Mouse (Mus musculus) midbrain, embryonic 15.5 days (tissue): ENCODE data around the gene Tmprss15. TPM values are rescaled to one million over a fixed set of nuclear protein-coding genes. Genes with fewer than 3 reads are reported as not detected.

Experiments used
- ATAC-seq: fragments of 200-750 bp; cut with Nextera tagmentation; replicated peaks from 2 replicates; pipeline ENCODE4 v1.8.0; 2017; ENCODE audit warnings: moderate TSS enrichment
- H3K27ac ChIP-seq: fragments of 300-500 bp; sonication (generic); 2 replicates; pipeline ENCODE4 v1.5.1; 2015; ENCODE audit warnings: mild to moderate bottlenecking, inconsistent platforms
- H3K27me3 ChIP-seq: fragments of 300-500 bp; sonication (generic); replicated peaks from 2 replicates; pipeline ENCODE4 v1.6.1; 2015; ENCODE audit warnings: inconsistent platforms
- H3K36me3 ChIP-seq: fragments of 300-500 bp; sonication (generic); replicated peaks from 2 replicates; pipeline ENCODE4 v1.6.1; 2015; ENCODE audit warnings: inconsistent platforms
- H3K4me1 ChIP-seq: fragments of 300-500 bp; sonication (generic); 2 replicates; pipeline ENCODE4 v1.6.1; 2015; ENCODE audit warnings: inconsistent platforms
- H3K4me2 ChIP-seq: fragments of 300-500 bp; sonication (generic); 2 replicates; pipeline ENCODE4 v1.6.1; 2015; ENCODE audit warnings: inconsistent platforms, mild to moderate bottlenecking, moderate library complexity
- H3K4me3 ChIP-seq: fragments of 300-500 bp; sonication (generic); 2 replicates; pipeline ENCODE4 v1.5.1; 2015; ENCODE audit warnings: mild to moderate bottlenecking, inconsistent platforms
- H3K9ac ChIP-seq: fragments of 300-500 bp; sonication (generic); 2 replicates; pipeline ENCODE4 v1.6.1; 2015; ENCODE audit warnings: mild to moderate bottlenecking, inconsistent platforms
- H3K9me3 ChIP-seq: fragments of 300-500 bp; sonication (generic); 2 replicates; pipeline ENCODE4 v1.6.1; 2016; ENCODE audit warnings: inconsistent platforms
- WGBS: fragments of 180-500 bp; shearing (Covaris S2); methylation state at CpG from one replicate; pipeline ENCODE4 v1.1.7; 2015; ENCODE audit warnings: mixed read lengths; 5-methylcytosine and 5-hydroxymethylcytosine counted together
- polyA plus RNA-seq: library from polyadenylated mRNA; unstranded; fragments of >200 nt; fragmentation: Nextera tagmentation; extraction: Ambion mirVana; gene quantifications from 2 replicates; pipeline ENCODE4 v1.2.1, GENCODE M21; 2015

Gene Tmprss15
- polyA plus RNA-seq, 1 experiment from 2014 or later: not detected

DNA sequence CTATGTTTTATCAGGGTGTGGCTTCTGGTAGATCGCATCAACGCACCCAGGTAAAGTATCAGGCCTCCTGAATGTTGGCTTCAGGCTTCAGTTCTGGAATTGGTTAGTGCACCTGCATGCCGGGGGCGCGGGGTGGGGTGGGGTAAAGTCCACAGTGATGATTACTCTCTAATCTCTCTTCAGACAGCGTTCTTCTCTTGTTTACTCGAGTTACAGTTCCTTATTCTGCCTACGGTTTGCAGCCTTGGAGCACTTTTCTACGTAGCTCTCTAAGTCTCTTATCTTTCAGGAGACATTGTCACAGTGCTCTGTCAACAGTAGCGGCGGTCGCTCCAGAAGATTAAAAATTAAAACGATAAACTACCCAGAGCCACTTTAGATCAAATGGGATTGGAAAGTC is 116.8 kb downstream of the Tmprss15 start:
- Histone ChIP-seq H3K36me3 (no peaks in the 10 kb centered on the region), H3K27ac (no peak overlapping the region), H3K9me3 (no peaks in the 10 kb centered on the region), H3K4me2 (no peak overlapping the region), H3K4me1 (0 out of 2 replicates have a peak, but pooled peaks cover 3% of the 10 kb centered on the region), H3K27me3 (no peaks in the 10 kb centered on the region), H3K9ac (no peak overlapping the region), H3K4me3 (no peak overlapping the region)
- ATAC-seq: no peak
- 87% methylated on average over 13 of the region's 13 CpGs for WGBS

DNA sequence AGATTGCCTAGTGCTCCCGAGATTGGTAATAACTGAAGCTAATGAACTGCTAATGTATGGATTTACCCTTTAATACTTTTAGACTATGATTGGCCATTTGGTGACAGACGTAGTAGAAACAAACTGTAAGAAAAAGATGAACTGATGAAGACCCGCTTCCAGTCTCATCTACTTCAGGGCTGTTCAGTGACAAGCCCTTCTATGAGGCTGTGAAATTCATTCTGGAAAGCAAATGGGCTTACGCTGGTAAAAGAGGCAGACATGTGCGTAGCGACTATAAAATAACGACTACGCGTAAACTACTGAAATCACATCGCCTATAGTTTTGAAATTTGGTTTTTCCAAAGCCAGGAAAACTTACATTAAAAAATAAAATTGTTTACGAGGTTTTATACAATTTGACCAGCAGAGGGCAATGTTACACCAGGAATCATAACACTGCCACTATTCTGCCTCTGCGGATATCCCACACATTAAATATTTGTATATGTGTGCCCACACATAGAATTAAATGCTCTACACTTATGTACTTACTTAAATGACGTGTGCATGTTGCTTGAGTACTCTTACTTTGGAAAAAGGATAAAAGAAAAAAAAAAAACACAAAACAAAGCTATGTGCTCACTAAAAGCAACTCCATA is 121.7 kb downstream of the Tmprss15 start:
- Histone ChIP-seq H3K4me2 (no peak overlapping the region), H3K9me3 (no peaks in the 10 kb centered on the region), H3K27ac (no peak overlapping the region), H3K9ac (no peak overlapping the region), H3K36me3 (no peaks in the 10 kb centered on the region), H3K4me1 (no peaks in the 10 kb centered on the region), H3K27me3 (no peaks in the 10 kb centered on the region), H3K4me3 (no peak overlapping the region)
- ATAC-seq: no peak; the same call in 1 of the 2 replicates
- WGBS: 34% methylated on average over 13 of the region's 13 CpGs

DNA sequence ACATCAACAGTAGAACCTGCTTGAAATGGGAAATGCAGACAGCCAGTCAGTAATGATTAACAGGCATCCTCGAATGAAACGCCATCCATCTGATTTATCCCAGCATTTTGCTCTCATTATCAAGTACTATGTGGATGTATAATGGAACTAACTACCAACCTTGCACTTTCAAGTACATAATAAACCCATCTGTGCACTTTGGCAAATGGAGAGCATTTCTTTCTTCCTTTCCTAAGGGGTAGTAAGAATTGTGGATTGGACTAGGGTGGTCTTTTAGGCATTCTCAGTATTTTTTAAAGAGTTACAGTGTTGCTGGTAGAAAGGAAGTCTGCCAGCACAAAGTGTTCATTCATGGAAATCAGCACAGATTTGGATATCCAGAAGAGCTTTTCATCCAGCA is 133.5 kb downstream of the Tmprss15 start:
- H3K27me3 ChIP-seq: no peaks in the 10 kb centered on the region
- H3K4me3 ChIP-seq: no peak overlapping the region
- no peak overlapping the region for H3K9ac ChIP-seq
- H3K4me1 ChIP-seq: no peaks in the 10 kb centered on the region
- no peaks in the 10 kb centered on the region for H3K36me3 ChIP-seq
- no peak overlapping the region for H3K27ac ChIP-seq
- ATAC-seq: no peak
- whole genome bisulfite sequencing: 80% methylated on average over 2 of the region's 2 CpGs
- no peak overlapping the region for H3K4me2 ChIP-seq
- no peaks in the 10 kb centered on the region for H3K9me3 ChIP-seq

DNA sequence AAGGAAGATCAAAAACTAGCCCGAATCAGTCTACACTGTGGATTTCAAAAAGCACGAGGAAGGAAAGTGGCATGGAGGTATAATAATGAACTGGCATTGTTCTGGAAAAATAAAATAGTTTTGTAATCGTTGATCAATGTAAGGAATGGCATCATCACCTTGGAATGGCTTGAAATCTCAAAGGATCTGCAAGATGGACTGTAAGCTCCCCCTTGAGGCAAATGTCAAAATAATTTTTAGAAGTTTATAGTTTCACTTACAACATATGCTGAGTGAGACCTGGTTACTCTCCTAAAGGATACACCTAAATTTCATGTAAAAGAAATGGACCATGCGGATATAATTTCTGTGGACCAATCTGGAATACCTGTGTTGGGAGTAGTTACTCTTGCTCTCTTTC is 140.5 kb downstream of the Tmprss15 start:
- Histone ChIP-seq H3K4me3 (no peak overlapping the region), H3K4me2 (no peak overlapping the region), H3K4me1 (no peaks in the 10 kb centered on the region), H3K9me3 (no peaks in the 10 kb centered on the region), H3K27ac (no peak overlapping the region), H3K9ac (no peak overlapping the region), H3K36me3 (no peaks in the 10 kb centered on the region), H3K27me3 (no peaks in the 10 kb centered on the region)
- WGBS: 82% methylated on average over 4 of the region's 4 CpGs
- no peak for ATAC-seq

DNA sequence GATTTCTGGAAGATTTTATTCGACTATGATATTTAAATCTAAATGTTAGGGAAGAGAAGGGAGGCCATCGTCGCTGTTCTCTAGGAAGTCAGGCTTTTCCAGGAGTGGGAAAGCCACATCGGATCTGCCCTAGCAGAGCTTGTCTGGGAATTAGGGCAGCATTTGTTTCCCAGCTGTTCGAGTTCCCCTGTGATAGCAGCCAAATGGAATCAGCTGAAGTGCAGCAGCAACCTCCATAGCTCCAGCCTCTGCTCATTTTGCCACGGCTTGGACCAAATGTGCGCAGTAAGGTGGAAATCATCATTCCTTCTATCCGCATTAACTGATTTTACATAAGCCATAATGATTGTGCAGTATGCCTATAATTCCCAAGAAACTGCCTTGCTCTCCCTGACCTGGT is 153.1 kb downstream of the Tmprss15 start:
- ATAC-seq: no peak
- no peaks in the 10 kb centered on the region for H3K36me3 ChIP-seq
- no peak overlapping the region for H3K27ac ChIP-seq
- H3K4me3 ChIP-seq: no peak overlapping the region
- no peaks in the 10 kb centered on the region for H3K4me1 ChIP-seq
- H3K9me3 ChIP-seq: no peaks in the 10 kb centered on the region
- H3K27me3 ChIP-seq: no peaks in the 10 kb centered on the region
- no peak overlapping the region for H3K9ac ChIP-seq
- H3K4me2 ChIP-seq: no peak overlapping the region
- WGBS: 85% methylated on average over 8 of the region's 8 CpGs

DNA sequence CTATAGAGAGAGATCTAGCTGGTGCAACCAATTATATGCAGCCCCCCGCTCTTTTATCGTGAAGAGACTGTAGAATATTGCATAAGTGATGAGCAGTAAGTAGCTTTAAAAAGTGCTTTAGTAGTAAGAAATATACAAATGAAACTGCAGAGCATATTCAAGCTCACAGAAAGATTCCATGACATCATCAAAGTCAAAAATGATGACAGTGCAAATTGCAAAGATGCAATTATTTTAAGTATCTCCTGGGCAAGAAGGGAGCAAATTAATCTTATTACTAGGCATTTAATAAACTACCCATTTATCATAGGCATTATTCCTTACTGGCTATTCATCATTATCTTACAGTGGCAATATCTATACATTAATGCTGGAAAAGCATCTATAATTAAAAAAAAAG is 156.6 kb downstream of the Tmprss15 start:
- H3K27ac ChIP-seq: no peak overlapping the region
- peaks cover 15% of the 10 kb centered on the region for H3K4me1 ChIP-seq
- no peak overlapping the region for H3K4me3 ChIP-seq
- H3K27me3 ChIP-seq: no peaks in the 10 kb centered on the region
- 85% methylated on average over 2 of the region's 2 CpGs for WGBS
- no peak for ATAC-seq
- no peak overlapping the region for H3K9ac ChIP-seq
- no peaks in the 10 kb centered on the region for H3K36me3 ChIP-seq
- no peak overlapping the region for H3K4me2 ChIP-seq
- H3K9me3 ChIP-seq: no peaks in the 10 kb centered on the region

DNA sequence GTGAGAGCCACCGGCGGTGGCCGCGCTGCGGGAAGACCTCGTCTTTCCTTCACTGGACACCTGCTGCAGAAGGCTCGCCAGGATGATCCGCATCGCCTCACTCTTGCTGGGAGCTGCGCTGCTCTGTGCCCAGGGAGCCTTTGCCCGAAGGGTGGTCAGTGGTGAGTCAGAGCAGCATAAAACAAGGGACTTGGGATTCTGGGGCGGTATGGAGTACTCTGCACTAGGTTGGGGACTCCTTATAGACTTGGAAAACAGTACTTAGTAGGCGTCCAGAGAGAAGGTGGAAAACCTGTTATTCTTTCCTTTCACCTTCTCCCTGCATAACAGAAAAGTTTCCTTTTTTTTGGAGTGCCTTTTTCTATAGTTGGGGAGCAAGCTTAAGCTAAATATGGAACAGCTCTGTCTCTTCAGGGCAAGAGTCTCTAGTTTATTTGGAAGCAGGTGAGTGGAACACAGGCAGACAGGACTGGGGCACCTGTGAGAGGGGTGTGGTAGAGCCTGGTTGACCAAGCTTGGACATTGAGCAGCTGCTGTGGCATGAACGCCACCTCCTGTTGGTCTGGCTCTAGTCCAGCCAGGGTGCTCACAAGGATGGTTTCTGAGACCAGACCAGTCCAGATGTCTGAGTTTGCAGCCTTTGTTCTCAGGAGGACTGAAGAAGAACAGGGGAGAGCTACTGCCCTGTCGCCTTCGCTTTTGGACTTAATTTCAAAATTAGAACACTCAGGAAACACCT is 159.4 kb downstream of the Tmprss15 start:
- H3K27ac ChIP-seq: no peak overlapping the region
- H3K4me1 ChIP-seq: peaks cover 15% of the 10 kb centered on the region
- H3K36me3 ChIP-seq: no peaks in the 10 kb centered on the region
- no peaks in the 10 kb centered on the region for H3K9me3 ChIP-seq
- peak overlapping the region; percentile 75 for H3K9ac ChIP-seq
- peak; percentile 75 for ATAC-seq
- H3K4me2 ChIP-seq: peak overlapping the region; percentile 99
- 10% methylated on average over 16 of the region's 16 CpGs for WGBS
- H3K4me3 ChIP-seq: peak overlapping the region; percentile 64
- no peaks in the 10 kb centered on the region for H3K27me3 ChIP-seq

DNA sequence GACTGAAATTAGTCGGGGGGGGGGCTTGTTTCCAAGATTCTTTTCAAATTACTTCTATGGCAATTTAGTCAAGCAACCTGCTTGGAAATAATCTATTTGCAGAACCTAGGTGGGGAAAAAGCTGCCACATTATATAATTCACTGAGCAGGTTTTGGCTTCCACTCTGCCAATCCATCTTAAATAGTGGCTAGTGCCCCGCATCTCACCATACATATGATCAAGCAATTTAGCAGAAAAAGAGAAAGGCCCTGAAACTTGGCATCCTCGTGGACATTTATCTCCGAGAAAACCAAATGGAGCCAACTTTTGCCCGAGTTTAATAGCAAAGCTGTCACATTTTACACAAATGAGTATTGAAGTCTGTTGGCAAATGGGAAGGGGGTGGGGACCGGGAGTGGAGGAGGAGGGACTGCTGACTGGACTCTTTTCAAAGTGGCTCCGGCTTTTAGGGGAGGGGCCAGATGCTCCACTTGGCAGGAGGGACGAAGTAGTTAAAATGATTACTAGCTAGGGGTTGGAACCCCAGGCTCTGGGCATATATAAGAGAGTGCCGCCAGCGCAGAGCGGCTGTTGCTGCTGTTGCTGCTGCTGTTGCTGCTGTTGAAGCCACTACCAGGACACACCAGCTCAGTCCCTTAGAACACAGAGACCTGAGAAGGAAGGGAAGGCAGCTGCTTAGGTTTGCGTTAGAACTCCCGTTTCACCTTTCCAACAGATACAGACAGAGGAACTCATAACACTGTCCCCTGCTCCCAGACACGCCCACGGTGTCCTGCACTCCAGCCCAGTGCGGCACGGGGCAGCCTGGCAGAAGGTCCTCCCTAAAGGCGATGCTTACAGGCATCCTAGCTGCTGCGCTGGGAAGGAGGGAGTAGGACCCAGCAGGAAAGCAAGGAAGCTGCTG is 160.3 kb downstream of the Tmprss15 start, which contains the start of gene Chodl:
Gene Chodl, plus strand, starts transcription at position 567 of the 905 bp plus-strand sequence.
- WGBS: 11% methylated on average over 19 of the region's 19 CpGs
- Histone ChIP-seq H3K9ac (peak within 1 kb of the TSS; percentile 75), H3K9me3 (no peaks in the 10 kb centered on the region), H3K27ac (no peak within 1 kb of the TSS), H3K36me3 (no peaks in the 10 kb centered on the region), H3K4me1 (peaks cover 15% of the 10 kb centered on the region), H3K4me3 (peak within 1 kb of the TSS; percentile 64), H3K27me3 (no peaks in the 10 kb centered on the region), H3K4me2 (peak within 1 kb of the TSS; percentile 99)
- peak; percentile 87 for ATAC-seq

DNA sequence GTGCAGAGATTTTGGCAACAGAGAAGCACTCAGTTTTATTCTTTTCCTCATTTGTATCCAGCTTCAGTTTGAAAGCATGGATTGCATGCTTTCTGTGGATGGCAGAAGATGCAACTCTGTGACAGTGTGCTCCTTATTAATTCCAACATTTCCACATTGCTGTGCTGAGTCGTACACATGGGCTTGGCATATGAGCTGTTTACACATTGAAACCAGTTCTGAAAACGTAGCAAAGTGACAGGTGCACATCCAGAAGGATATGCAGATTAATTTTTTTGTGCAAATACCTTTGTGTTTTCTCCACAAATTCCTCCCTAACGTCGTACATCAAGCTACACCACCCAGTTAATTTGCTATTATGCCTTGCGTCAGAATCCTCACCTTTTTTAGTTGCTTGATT is 168.3 kb downstream of the Tmprss15 start:
- Histone ChIP-seq H3K9ac (no peak overlapping the region), H3K4me1 (no peaks in the 10 kb centered on the region), H3K27ac (no peak overlapping the region), H3K27me3 (no peaks in the 10 kb centered on the region), H3K36me3 (no peaks in the 10 kb centered on the region), H3K9me3 (no peaks in the 10 kb centered on the region), H3K4me2 (no peak overlapping the region), H3K4me3 (no peak overlapping the region)
- no peak for ATAC-seq
- WGBS: 70% methylated on average over 5 of the region's 5 CpGs

Other genes starting within 250 kb of the Tmprss15 start
- gene Chodl, start 160.1 kb downstream of the Tmprss15 start, polyA plus RNA-seq: 7.2 and 8.4 TPM in 2 replicates